24 mouse cellular contexts compared by ENCODE assay signal in genomic region chr7:89267542-89267941, GRCm38 (mm10).
DNase-seq lines count a peak whose midpoint lies in the region; ATAC-seq and TF ChIP-seq lines count a peak whose summit lies in the region.
"Had no signal": no experiment of that assay in that cellular context is flagged by ENCODE, and none has a peak within 500 bp of the region (broad histone marks: within the 10 kb centered on the region; RNA-seq: fewer than 3 reads in every experiment).

No protein-coding gene starts in this region.

- no peak for ATAC-seq in heart, embryonic 13.5 days (ENCODE audit: extremely low read depth, insufficient number of reproducible peaks, low FRiP score, low TSS enrichment)
- ATAC-seq: forebrain, embryonic 13.5 days had no signal

- TF ChIP-seq POLR2A in embryonic fibroblast, embryonic 13.5 days (IDR thresholded peaks at IDR 0.05; ENCODE audit: low read depth, low read length), result no peak

- peaks cover 30% of the 10 kb centered on the region for H3K4me1 ChIP-seq in heart, embryonic 13.5 days
- peaks cover 8% of the 10 kb centered on the region for H3K4me1 ChIP-seq in embryonic fibroblast, embryonic 13.5 days (ENCODE audit: control insufficient read depth, insufficient read depth, low read length)
- H3K4me1 ChIP-seq: forebrain, embryonic 13.5 days; limb, embryonic 15.5 days; neural tube, embryonic 12.5 days had no signal

- no peak overlapping the region for H3K4me3 ChIP-seq in heart, embryonic 13.5 days
- no peak overlapping the region for H3K4me3 ChIP-seq in embryonic fibroblast, embryonic 13.5 days (ENCODE audit: insufficient read depth, low read length)
- H3K4me3 ChIP-seq: embryonic facial prominence, embryonic 10.5 days; forebrain, embryonic 13.5 days; limb, embryonic 15.5 days; neural tube, embryonic 12.5 days had no signal

- peaks cover 10% of the 10 kb centered on the region for H3K36me3 ChIP-seq in heart, embryonic 13.5 days

- H3K9ac ChIP-seq in heart, embryonic 13.5 days, result no peak overlapping the region
- H3K9ac ChIP-seq: forebrain, embryonic 13.5 days; hindbrain, embryonic 14.5 days; limb, embryonic 15.5 days; neural tube, embryonic 12.5 days had no signal

- H3K27ac ChIP-seq in heart, embryonic 13.5 days (replicated peaks), result 0 out of 2 replicates have a peak overlapping the region, but pooled peaks have one; percentile 36
- peak overlapping the region; percentile 71; the same call in 1 of the 2 replicates for H3K27ac ChIP-seq in embryonic fibroblast, embryonic 13.5 days (ENCODE audit: insufficient read depth, low read length)
- H3K27ac ChIP-seq: embryonic facial prominence, embryonic 10.5 days; forebrain, embryonic 13.5 days; hindbrain, embryonic 14.5 days; limb, embryonic 15.5 days; macrophage; neural tube, embryonic 12.5 days had no signal

- peak; percentile 43 for DNase-seq in adrenal gland, adult 2 months
- no peak for DNase-seq in adrenal gland, postnatal 4 days (ENCODE audit: low spot score in 2 of 2)
- no peak for DNase-seq in heart, adult 9 months (ENCODE audit: low spot score in 2 of 2)
- peak; percentile 30 for DNase-seq in 416B (ENCODE audit: low read depth)
- no peak for DNase-seq in frontal cortex, postnatal 10 days (ENCODE audit: low spot score in 2 of 2)
- DNase-seq in T-cell, adult 2 months (ENCODE audit: low spot score), result no peak
- DNase-seq: adrenal gland, postnatal 10 days; cerebellum, adult 2 months; heart, adult 18-20 months; heart, postnatal 10 days; kidney, adult 8-10 months; kidney, postnatal 25 days; spleen, adult 18-20 months; thymus, postnatal 36 days had no signal

- H3K9me3 ChIP-seq in heart, embryonic 13.5 days, result peaks cover 4% of the 10 kb centered on the region; the same call in 1 of the 2 replicates
- H3K9me3 ChIP-seq: limb, embryonic 15.5 days; neural tube, embryonic 12.5 days had no signal

- 58% methylated on average over 1 of the region's 1 CpGs for WGBS in heart, embryonic 13.5 days

- no peak for TF ChIP-seq CTCF in embryonic fibroblast, embryonic 13.5 days (IDR thresholded peaks at IDR 0.05; ENCODE audit: borderline replicate concordance, insufficient read depth, low read length)

- H3K4me2 ChIP-seq in heart, embryonic 13.5 days, result no peak overlapping the region
- H3K4me2 ChIP-seq: forebrain, embryonic 13.5 days; hindbrain, embryonic 14.5 days; limb, embryonic 15.5 days; midbrain, embryonic 11.5 days; neural tube, embryonic 12.5 days had no signal

- H3K27me3 ChIP-seq in heart, embryonic 13.5 days (replicated peaks), result no peaks in the 10 kb centered on the region
- H3K27me3 ChIP-seq: CH12.LX; forebrain, embryonic 13.5 days; limb, embryonic 15.5 days; neural tube, embryonic 12.5 days had no signal

Comparison
In these comparisons a context has a peak if more than half of its experiments do, and no peak if none do; other contexts are left out.
1. DNase-seq: peak in adrenal gland, adult 2 months (single experiment) and 416B (single experiment); none in adrenal gland, postnatal 4 days (0 of 2), heart, adult 9 months (0 of 2), frontal cortex, postnatal 10 days (0 of 2) and T-cell, adult 2 months (single experiment).